Mouse (Mus musculus) adrenal gland, postnatal 14 days (tissue): ENCODE measurements around the gene Acy3. TPM values are rescaled to one million over a fixed set of nuclear protein-coding genes. Genes with fewer than 3 reads are reported as not detected.
"Not testable (repeated sequence)": the region's sequence is repeated elsewhere in the genome, so short reads cannot be mapped to it uniquely, and the experiment has no call there.

Source experiments
- DNase-seq: peaks from one replicate; pipeline ENCODE4 v3.0.0; 2021; ENCODE audit warnings: mixed read lengths
- total RNA-seq: library from RNA; stranded (reverse); gene quantifications from 2 replicates; pipeline ENCODE4 v1.2.3, GENCODE M21; 2021

The Acy3 gene
- total RNA-seq, 1 experiment from 2014 or later: 31.1 TPM

- no peak for DNase-seq
Observed at GRCm38 (mm10) chr19:4003641-4004040, 17.3 kb downstream of the Acy3 start.

- no peak for DNase-seq
Observed at GRCm38 (mm10) chr19:4004331-4004730, 18.0 kb downstream of the Acy3 start.

DNA sequence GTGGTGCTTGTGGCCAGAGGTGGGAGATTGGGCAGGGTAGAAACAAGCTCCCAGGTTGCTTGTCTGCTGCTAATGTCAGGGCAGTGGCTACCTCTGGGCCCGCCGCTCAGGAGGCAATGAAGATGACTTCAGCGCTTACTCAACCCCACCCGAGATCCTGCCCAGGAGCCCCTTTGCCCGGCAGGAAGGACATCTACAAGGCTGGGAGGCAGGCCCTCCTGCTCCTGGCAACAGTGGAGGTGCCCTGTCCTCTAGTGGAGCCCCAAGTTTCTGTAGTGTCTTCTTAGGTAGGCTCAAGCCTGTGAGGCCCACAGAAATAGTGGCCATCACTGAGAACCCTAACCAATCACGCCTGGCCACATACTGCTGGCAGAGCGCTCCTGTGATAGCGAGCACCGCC is 18.7 kb downstream of the Acy3 start:
- DNase-seq: no peak

GRCm38 (mm10) chr19:4005971-4006370 is 19.6 kb downstream of the Acy3 start:
- no peak for DNase-seq

GRCm38 (mm10) chr19:4011086-4011485 is 24.7 kb downstream of the Acy3 start:
- DNase-seq: no peak

- DNase-seq: peak; percentile 97
Observed at GRCm38 (mm10) chr19:4012432-4013022, 26.2 kb downstream of the Acy3 start, which contains the start of gene Ndufv1. TSS of gene Ndufv1 (minus strand) at chr19:4012806.

GRCm38 (mm10) chr19:4013066-4013465 is 26.7 kb downstream of the Acy3 start:
- no peak for DNase-seq

GRCm38 (mm10) chr19:4014802-4015201 is 28.4 kb downstream of the Acy3 start:
- DNase-seq: no peak

DNA sequence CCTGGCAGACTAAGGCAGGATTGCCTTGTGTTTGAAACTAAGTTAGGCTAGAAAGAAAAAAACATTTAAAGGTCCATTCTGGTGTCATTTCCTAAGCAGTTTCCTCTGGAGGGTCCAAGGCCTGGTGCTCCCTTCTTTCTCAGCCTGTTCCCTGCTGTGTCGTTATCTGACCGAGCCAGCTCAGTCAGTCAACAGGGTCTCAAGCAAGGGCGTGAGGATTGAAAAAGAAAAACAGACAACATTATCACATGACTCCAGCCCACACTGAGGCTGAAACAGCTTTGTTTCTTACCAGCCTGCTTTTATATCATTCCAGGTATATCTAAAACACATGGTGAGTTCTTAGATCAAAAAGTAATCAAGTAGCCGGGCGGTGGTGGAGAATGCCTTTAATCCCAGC is 29.3 kb downstream of the Acy3 start:
- no peak for DNase-seq

DNA sequence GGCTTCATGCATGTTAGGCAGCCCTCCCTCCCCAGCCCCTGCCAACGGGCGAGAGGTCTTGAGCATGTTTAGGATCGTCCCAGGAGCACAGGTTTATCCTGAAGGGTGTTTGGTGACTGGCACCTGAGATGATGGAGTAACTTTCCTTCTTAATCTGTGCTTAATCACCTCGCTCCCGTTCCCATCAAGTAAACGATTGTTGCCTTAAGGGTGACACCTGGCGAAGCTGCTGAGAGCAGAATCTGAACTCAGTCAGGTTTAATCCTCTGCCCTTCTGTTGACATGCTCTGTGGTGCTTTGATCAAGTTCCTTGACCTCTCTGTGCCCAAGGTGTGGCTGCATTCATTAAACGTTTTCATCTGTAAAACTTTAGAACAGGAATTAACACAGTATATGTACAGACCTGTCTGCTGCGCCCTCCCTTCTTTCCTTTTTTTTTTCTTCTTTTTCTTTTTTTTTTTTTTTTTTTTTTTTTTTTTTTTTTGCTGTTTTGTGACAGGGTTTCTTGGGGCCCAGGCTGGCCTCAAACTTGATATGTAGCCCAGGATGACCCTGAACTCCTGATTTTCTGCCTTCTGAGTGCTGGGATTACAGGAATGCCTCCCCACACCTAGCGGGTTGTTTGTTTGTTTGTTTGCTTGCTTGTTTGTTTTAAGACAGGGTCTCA is 31.7 kb downstream of the Acy3 start:
- DNase-seq: no peak

DNA sequence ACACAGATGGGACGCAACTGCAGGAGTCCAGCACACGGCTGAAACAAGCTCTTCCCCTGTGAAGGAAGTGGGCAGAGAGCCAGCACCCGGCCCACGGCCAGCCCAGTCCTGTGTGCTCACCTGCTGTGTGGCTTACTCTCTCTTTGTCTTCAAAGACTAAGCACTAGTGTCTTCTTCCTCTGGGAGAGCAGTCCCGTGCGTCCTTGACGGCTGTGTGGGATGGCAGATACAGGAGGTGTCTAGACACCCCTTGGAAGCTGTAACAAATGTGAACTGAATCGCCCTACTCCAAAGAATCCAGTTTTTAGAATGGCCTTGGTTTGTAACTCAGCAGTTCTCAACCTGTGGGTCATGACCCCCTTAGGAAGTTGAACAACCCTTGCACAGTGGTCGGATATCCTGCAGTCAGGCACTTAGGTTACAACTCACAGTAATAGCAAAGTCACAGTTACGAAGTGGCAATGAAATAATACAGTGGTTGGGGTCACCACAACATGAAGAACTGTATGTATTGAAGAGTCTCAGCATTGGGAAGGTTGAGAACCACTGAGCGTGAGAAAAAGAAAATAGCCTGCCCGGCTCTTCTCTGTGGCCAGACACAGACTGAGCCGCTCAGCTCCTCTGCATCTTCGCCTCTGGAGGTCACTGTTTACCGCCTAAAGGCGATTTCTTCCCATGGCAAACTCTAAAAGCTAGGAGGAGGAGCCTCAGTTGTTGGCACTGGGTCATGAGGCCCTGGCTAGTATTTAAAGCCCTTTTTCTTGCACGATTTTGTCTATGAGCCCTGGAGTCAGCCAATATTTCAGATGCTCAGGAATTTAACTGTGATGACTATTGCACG is 32.6 kb downstream of the Acy3 start:
- DNase-seq: peak; percentile 90

- no peak for DNase-seq
Observed at GRCm38 (mm10) chr19:4023185-4023584, 36.8 kb downstream of the Acy3 start.

DNA sequence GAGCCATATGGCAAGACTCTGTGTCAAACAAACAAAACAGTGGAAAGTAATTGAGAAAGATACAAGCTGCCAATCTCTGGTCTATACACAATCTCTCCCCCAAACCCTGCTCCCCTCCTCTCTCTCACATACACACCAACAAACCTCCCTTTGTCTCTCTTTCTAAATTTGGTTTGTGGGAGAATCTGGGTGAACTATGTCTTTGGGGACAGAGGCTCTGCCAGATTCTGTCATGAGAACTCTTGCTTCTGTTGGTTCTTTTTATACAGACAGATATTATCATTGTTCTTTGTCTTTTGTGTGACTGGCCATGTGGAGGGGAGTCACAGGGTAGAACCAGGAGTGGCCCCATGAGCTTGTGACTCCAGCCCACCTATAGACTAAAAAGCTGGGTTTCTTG is 41.2 kb downstream of the Acy3 start:
- no peak for DNase-seq

DNA sequence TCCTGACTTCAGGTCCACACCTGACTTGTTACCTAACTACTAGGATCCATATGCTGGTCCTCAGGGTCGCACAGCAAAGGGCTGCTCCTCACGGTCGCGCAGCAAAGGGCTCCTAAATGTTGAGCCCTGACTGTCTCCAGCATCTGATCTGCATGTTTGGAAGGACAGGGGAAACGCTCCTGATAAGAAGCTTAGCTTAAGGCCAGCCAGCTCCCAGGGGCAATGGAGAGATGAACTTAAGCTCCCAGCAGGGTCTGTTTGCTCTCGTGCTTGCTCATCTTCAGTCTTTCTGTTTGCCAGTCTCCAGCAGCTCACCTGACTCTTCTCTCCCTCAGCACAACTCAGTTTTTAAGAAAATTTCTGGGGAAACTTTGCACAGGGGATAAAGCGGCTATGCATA is 46.3 kb downstream of the Acy3 start:
- no peak for DNase-seq

DNA sequence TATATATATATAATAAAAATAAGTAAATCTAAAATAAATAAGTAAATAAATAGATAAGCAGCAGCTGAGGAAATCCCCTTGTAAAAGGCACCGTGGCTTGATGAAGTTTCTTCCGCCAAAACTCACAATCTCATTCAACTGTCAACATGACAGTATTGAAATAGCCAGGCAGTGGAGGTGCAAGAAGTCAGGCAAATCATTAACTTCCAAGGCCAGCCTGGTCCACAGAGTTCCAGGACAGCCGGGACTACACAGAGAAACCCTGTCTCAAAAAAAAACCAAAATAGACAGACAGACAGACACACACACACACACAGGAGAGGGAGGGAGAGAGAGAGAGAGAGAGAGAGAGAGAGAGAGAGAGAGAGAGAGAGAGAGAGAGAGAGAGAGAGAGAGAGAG is 46.9 kb downstream of the Acy3 start:
- DNase-seq: no peak

GRCm38 (mm10) chr19:4033742-4034141 is 47.4 kb downstream of the Acy3 start:
- DNase-seq: no peak

DNA sequence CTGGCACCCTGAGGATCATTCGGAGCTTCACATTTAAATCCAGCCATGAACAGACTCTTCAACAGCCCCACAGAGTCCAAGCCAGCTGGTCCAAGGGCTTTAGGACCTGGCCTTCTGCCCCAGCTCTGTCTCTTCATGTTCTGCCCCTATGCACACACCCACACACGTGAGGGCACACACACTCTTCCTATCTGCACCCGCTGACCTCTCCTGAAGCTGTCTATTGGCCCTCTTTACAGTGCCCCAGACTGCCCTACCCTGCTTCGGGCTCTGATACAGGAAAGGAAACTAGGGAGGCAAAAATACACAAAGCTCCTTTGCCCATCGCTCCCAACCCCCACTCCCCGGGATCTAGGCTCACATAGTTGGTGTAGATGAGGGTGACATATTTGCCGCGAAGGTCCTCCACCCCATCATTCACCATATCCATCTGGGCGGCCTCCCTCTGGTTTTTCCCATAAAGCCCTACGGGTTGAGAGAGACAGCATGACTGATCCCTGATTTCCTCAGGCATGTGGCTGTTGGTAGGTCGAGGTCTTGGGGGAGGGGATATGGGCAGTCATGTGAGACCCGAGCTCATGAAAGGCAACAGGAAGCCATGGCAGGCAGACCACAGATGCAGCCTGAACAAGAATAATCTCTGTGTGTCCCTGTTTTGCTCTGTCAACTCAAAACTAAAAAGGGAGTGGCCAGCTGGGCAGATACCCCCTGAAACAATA is 50.1 kb downstream of the Acy3 start:
- no peak for DNase-seq

DNA sequence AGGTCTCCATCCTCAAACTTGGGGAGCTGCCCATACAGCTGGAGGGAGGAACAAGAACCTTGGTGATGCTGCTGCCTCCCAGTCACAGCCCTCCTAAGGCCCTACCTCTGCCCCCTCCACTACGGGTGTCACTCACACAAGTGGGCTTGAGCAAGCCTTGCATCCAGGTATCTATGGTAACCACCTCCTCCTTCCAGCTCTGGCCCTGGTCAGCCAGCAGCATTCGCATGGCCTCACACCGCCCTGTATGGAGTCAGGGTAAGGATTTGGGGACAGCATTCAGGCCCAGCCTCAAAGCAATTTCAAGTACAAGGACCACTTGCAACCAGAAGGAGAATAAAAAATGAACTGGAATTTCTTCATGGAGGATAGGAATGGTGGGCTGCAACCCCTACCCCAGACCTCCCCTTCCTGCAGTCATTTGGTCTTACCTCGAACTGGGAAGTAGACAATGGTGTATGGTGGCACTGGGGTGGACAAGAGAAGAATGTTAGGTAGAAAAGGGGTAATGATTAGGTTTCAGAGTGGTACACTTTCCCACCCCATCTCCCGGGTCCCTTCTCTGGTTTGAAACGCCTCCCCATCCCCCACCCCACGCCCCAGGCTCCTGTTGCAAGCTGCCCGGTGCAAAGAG is 50.9 kb downstream of the Acy3 start:
- DNase-seq: not testable (repeated sequence)

- peak; percentile 94 for DNase-seq
Observed at GRCm38 (mm10) chr19:4037788-4038232, 51.4 kb downstream of the Acy3 start, which contains the start of gene Gstp1. TSS of gene Gstp1 (minus strand) at chr19:4037985.
